Mouse (Mus musculus): ENCODE results near the gene Golph3. TPM values are rescaled to one million over a fixed set of nuclear protein-coding genes. Genes with fewer than 3 reads are reported as not detected.
A peak's percentile ranks its signal among the peaks of the same experiment; 100 is the strongest.

Gene Golph3
- polyA plus RNA-seq, 1 experiment from 2014 or later: 111 TPM

- DNase-seq (ENCODE audit: low spot score) (peak; percentile 68), ATAC-seq (ENCODE audit: insufficient number of reproducible peaks, low FRiP score, low TSS enrichment, low read depth) (0 out of 2 replicates have a peak, but pooled peaks have one; percentile 31)
- Histone ChIP-seq H3K27me3 (ENCODE audit: control insufficient read depth, insufficient read depth, low read length) (no peaks in the 10 kb centered on the region), H3K36me3 (ENCODE audit: control insufficient read depth, insufficient read depth, low read length) (no peaks in the 10 kb centered on the region; the same call in 1 of the 2 replicates), H3K4me1 (ENCODE audit: control insufficient read depth, insufficient read depth, low read length) (0 out of 2 replicates have a peak, but pooled peaks cover 4% of the 10 kb centered on the region), H3K27ac (replicated peaks; ENCODE audit: low read depth, low read length) (peak within 1 kb of the TSS; percentile 90), H3K9me3 (ENCODE audit: control insufficient read depth, low read length) (no peaks in the 10 kb centered on the region), H3K4me3 (ENCODE audit: low read depth, low read length) (peak within 1 kb of the TSS; percentile 93), H3K9ac (ENCODE audit: low read length) (peak within 1 kb of the TSS; percentile 96), H3K4me2 (ENCODE audit: low read depth, severe bottlenecking) (peak within 1 kb of the TSS; percentile 67)
- WGBS: under 1% methylated on average over 65 of the region's 70 CpGs
Observed at GRCm38 (mm10) chr15:12321788-12322621, 755 bp downstream of the Golph3 start, which contains the start of gene 1810049J17Rik. Gene 1810049J17Rik (minus strand): TSS chr15:12321899.

- Histone ChIP-seq H3K27me3 (ENCODE audit: control insufficient read depth, insufficient read depth, low read length) (no peaks in the 10 kb centered on the region), H3K4me3 (ENCODE audit: low read depth, low read length) (peak overlapping the region; percentile 93), H3K9ac (ENCODE audit: low read length) (peak overlapping the region; percentile 96), H3K36me3 (ENCODE audit: control insufficient read depth, insufficient read depth, low read length) (no peaks in the 10 kb centered on the region; the same call in 1 of the 2 replicates), H3K9me3 (ENCODE audit: control insufficient read depth, low read length) (no peaks in the 10 kb centered on the region), H3K4me1 (ENCODE audit: control insufficient read depth, insufficient read depth, low read length) (0 out of 2 replicates have a peak, but pooled peaks cover 4% of the 10 kb centered on the region), H3K4me2 (ENCODE audit: low read depth, severe bottlenecking) (peak overlapping the region; percentile 37), H3K27ac (replicated peaks; ENCODE audit: low read depth, low read length) (no peak overlapping the region)
- ATAC-seq (ENCODE audit: insufficient number of reproducible peaks, low FRiP score, low TSS enrichment, low read depth): no peak
- 11% methylated on average over 9 of the region's 9 CpGs for WGBS
- no peak for DNase-seq (ENCODE audit: low spot score)
Observed at GRCm38 (mm10) chr15:12322676-12323402, 1.6 kb downstream of the Golph3 start.

- 90% methylated on average over 1 of the region's 1 CpGs for WGBS
- no peaks in the 10 kb centered on the region for H3K27me3 ChIP-seq (ENCODE audit: control insufficient read depth, insufficient read depth, low read length)
- H3K9ac ChIP-seq (ENCODE audit: low read length): no peak overlapping the region
- DNase-seq (ENCODE audit: low spot score) (no peak), ATAC-seq (ENCODE audit: insufficient number of reproducible peaks, low FRiP score, low TSS enrichment, low read depth) (no peak)
- 0 out of 2 replicates have a peak, but pooled peaks cover 4% of the 10 kb centered on the region for H3K4me1 ChIP-seq (ENCODE audit: control insufficient read depth, insufficient read depth, low read length)
- H3K4me3 ChIP-seq (ENCODE audit: low read depth, low read length): no peak overlapping the region
- no peaks in the 10 kb centered on the region; the same call in 1 of the 2 replicates for H3K36me3 ChIP-seq (ENCODE audit: control insufficient read depth, insufficient read depth, low read length)
- H3K4me2 ChIP-seq (ENCODE audit: low read depth, severe bottlenecking): 0 out of 2 replicates have a peak overlapping the region, but pooled peaks have one; percentile 8
- H3K9me3 ChIP-seq (ENCODE audit: control insufficient read depth, low read length): no peaks in the 10 kb centered on the region
- no peak overlapping the region for H3K27ac ChIP-seq (replicated peaks; ENCODE audit: low read depth, low read length)
Observed at GRCm38 (mm10) chr15:12324326-12324725, 3.1 kb downstream of the Golph3 start.

- 93% methylated on average over 3 of the region's 3 CpGs for WGBS
- no peaks in the 10 kb centered on the region for H3K27me3 ChIP-seq (ENCODE audit: control insufficient read depth, insufficient read depth, low read length)
- H3K4me3 ChIP-seq (ENCODE audit: low read depth, low read length): no peak overlapping the region
- H3K36me3 ChIP-seq (ENCODE audit: control insufficient read depth, insufficient read depth, low read length): no peaks in the 10 kb centered on the region; the same call in 1 of the 2 replicates
- H3K9me3 ChIP-seq (ENCODE audit: control insufficient read depth, low read length): no peaks in the 10 kb centered on the region
- no peak overlapping the region for H3K27ac ChIP-seq (replicated peaks; ENCODE audit: low read depth, low read length)
- no peak for ATAC-seq (ENCODE audit: insufficient number of reproducible peaks, low FRiP score, low TSS enrichment, low read depth)
- H3K4me2 ChIP-seq (ENCODE audit: low read depth, severe bottlenecking): no peak overlapping the region
- H3K4me1 ChIP-seq (ENCODE audit: control insufficient read depth, insufficient read depth, low read length): no peaks in the 10 kb centered on the region
- no peak for DNase-seq (ENCODE audit: low spot score)
- H3K9ac ChIP-seq (ENCODE audit: low read length): no peak overlapping the region
Observed at GRCm38 (mm10) chr15:12330389-12330788, 9.1 kb downstream of the Golph3 start.

GRCm38 (mm10) chr15:12330892-12331291 lies 9.6 kb downstream of the Golph3 start:
- Histone ChIP-seq H3K9me3 (ENCODE audit: control insufficient read depth, low read length) (no peaks in the 10 kb centered on the region), H3K4me1 (ENCODE audit: control insufficient read depth, insufficient read depth, low read length) (no peaks in the 10 kb centered on the region), H3K4me3 (ENCODE audit: low read depth, low read length) (no peak overlapping the region), H3K36me3 (ENCODE audit: control insufficient read depth, insufficient read depth, low read length) (no peaks in the 10 kb centered on the region; the same call in 1 of the 2 replicates), H3K9ac (ENCODE audit: low read length) (no peak overlapping the region), H3K27me3 (ENCODE audit: control insufficient read depth, insufficient read depth, low read length) (no peaks in the 10 kb centered on the region), H3K27ac (replicated peaks; ENCODE audit: low read depth, low read length) (no peak overlapping the region), H3K4me2 (ENCODE audit: low read depth, severe bottlenecking) (no peak overlapping the region)
- DNase-seq (ENCODE audit: low spot score): no peak
- no peak for ATAC-seq (ENCODE audit: insufficient number of reproducible peaks, low FRiP score, low TSS enrichment, low read depth)

GRCm38 (mm10) chr15:12331300-12331699 lies 10.1 kb downstream of the Golph3 start:
- Histone ChIP-seq H3K9me3 (ENCODE audit: control insufficient read depth, low read length) (no peaks in the 10 kb centered on the region), H3K9ac (ENCODE audit: low read length) (no peak overlapping the region), H3K36me3 (ENCODE audit: control insufficient read depth, insufficient read depth, low read length) (no peaks in the 10 kb centered on the region; the same call in 1 of the 2 replicates), H3K4me1 (ENCODE audit: control insufficient read depth, insufficient read depth, low read length) (no peaks in the 10 kb centered on the region), H3K27me3 (ENCODE audit: control insufficient read depth, insufficient read depth, low read length) (no peaks in the 10 kb centered on the region), H3K4me3 (ENCODE audit: low read depth, low read length) (no peak overlapping the region), H3K27ac (replicated peaks; ENCODE audit: low read depth, low read length) (no peak overlapping the region), H3K4me2 (ENCODE audit: low read depth, severe bottlenecking) (no peak overlapping the region)
- 81% methylated on average over 1 of the region's 1 CpGs for WGBS
- ATAC-seq (ENCODE audit: insufficient number of reproducible peaks, low FRiP score, low TSS enrichment, low read depth) (no peak), DNase-seq (ENCODE audit: low spot score) (no peak)

- WGBS: 83% methylated on average over 4 of the region's 4 CpGs
- H3K4me2 ChIP-seq (ENCODE audit: low read depth, severe bottlenecking): no peak overlapping the region
- no peaks in the 10 kb centered on the region for H3K4me1 ChIP-seq (ENCODE audit: control insufficient read depth, insufficient read depth, low read length)
- no peak overlapping the region for H3K9ac ChIP-seq (ENCODE audit: low read length)
- H3K27ac ChIP-seq (replicated peaks; ENCODE audit: low read depth, low read length): no peak overlapping the region
- H3K36me3 ChIP-seq (ENCODE audit: control insufficient read depth, insufficient read depth, low read length): no peaks in the 10 kb centered on the region; the same call in 1 of the 2 replicates
- DNase-seq (ENCODE audit: low spot score): no peak
- no peaks in the 10 kb centered on the region for H3K27me3 ChIP-seq (ENCODE audit: control insufficient read depth, insufficient read depth, low read length)
- H3K9me3 ChIP-seq (ENCODE audit: control insufficient read depth, low read length): no peaks in the 10 kb centered on the region
- ATAC-seq (ENCODE audit: insufficient number of reproducible peaks, low FRiP score, low TSS enrichment, low read depth): no peak
- no peak overlapping the region for H3K4me3 ChIP-seq (ENCODE audit: low read depth, low read length)
Observed at GRCm38 (mm10) chr15:12334381-12334780, 13.1 kb downstream of the Golph3 start.

- 90% methylated on average over 4 of the region's 4 CpGs for WGBS
- Histone ChIP-seq H3K27ac (replicated peaks; ENCODE audit: low read depth, low read length) (no peak overlapping the region), H3K27me3 (ENCODE audit: control insufficient read depth, insufficient read depth, low read length) (no peaks in the 10 kb centered on the region), H3K9me3 (ENCODE audit: control insufficient read depth, low read length) (no peaks in the 10 kb centered on the region), H3K36me3 (ENCODE audit: control insufficient read depth, insufficient read depth, low read length) (no peaks in the 10 kb centered on the region; the same call in 1 of the 2 replicates), H3K4me3 (ENCODE audit: low read depth, low read length) (no peak overlapping the region), H3K4me1 (ENCODE audit: control insufficient read depth, insufficient read depth, low read length) (no peaks in the 10 kb centered on the region), H3K9ac (ENCODE audit: low read length) (no peak overlapping the region), H3K4me2 (ENCODE audit: low read depth, severe bottlenecking) (no peak overlapping the region)
- no peak for DNase-seq (ENCODE audit: low spot score)
- ATAC-seq (ENCODE audit: insufficient number of reproducible peaks, low FRiP score, low TSS enrichment, low read depth): no peak
Observed at GRCm38 (mm10) chr15:12337030-12337778, 16.0 kb downstream of the Golph3 start.
